Mouse (Mus musculus): ENCODE results near the gene Rpl21.

GRCm38 (mm10) chr5:146833673-146834201, 1.0 kb downstream of the Rpl21 start:
- no peak for TF ChIP-seq POLR2A (IDR thresholded peaks at IDR 0.05; ENCODE audit: insufficient read length, low read depth)
- no peak for TF ChIP-seq TCF12 (IDR thresholded peaks at IDR 0.05; ENCODE audit: insufficient read depth, poor library complexity, severe bottlenecking)
- TF ChIP-seq E2F4 (IDR thresholded peaks at IDR 0.05; ENCODE audit: insufficient read depth), result no peak
- TF ChIP-seq MYOD1 (IDR thresholded peaks at IDR 0.05; ENCODE audit: control insufficient read depth in 1 of 3, insufficient read length in 2 of 3, low read depth in 2 of 3), result no peak
- no peak for TF ChIP-seq POLR2AphosphoS2 (IDR thresholded peaks at IDR 0.05; ENCODE audit: insufficient read length, low read depth)
- no peak for TF ChIP-seq MAX (IDR thresholded peaks at IDR 0.05; ENCODE audit: low read depth)
- TF ChIP-seq USF1 (IDR thresholded peaks at IDR 0.05; ENCODE audit: low read depth), result no peak
- TF ChIP-seq MYOG (IDR thresholded peaks at IDR 0.05; ENCODE audit: control insufficient read depth in 1 of 3, insufficient read depth in 1 of 3, insufficient read length in 2 of 3, low read depth in 2 of 3), result no peak
